Mouse (Mus musculus): Measurements from ENCODE around the gene Hspb1.

The Hspb1 gene

GRCm38 (mm10) chr5:135911633-135912220 is 24.0 kb downstream of the Hspb1 start:
- peak; percentile 67 for DNase-seq (ENCODE audit: low spot score)

GRCm38 (mm10) chr5:135913201-135913600 is 25.5 kb downstream of the Hspb1 start:
- DNase-seq (ENCODE audit: low spot score) = peak; percentile 69

- DNase-seq (ENCODE audit: low spot score) = peak; percentile 98
Measured at GRCm38 (mm10) chr5:135914156-135914555, 26.4 kb downstream of the Hspb1 start.

- DNase-seq (ENCODE audit: low spot score) = peak; percentile 69
Measured at GRCm38 (mm10) chr5:135916051-135916565, 28.4 kb downstream of the Hspb1 start.

- DNase-seq (ENCODE audit: low spot score) = peak; percentile 87
Measured at GRCm38 (mm10) chr5:135916601-135917000, 28.9 kb downstream of the Hspb1 start.

GRCm38 (mm10) chr5:135917327-135918058 is 29.8 kb downstream of the Hspb1 start:
- peak; percentile 37 for DNase-seq (ENCODE audit: low spot score)

GRCm38 (mm10) chr5:135918059-135918437 is 30.3 kb downstream of the Hspb1 start:
- peak; percentile 21 for DNase-seq (ENCODE audit: low spot score)

- DNase-seq (ENCODE audit: low spot score) = no peak
Measured at GRCm38 (mm10) chr5:135918593-135918992, 30.9 kb downstream of the Hspb1 start.

- no peak for DNase-seq (ENCODE audit: low spot score)
Measured at GRCm38 (mm10) chr5:135919902-135920301, 32.2 kb downstream of the Hspb1 start.

GRCm38 (mm10) chr5:135923901-135924300 is 36.2 kb downstream of the Hspb1 start:
- peak; percentile 77 for DNase-seq (ENCODE audit: low spot score)

- no peak for DNase-seq (ENCODE audit: low spot score)
Measured at GRCm38 (mm10) chr5:135929685-135930424, 42.1 kb downstream of the Hspb1 start.

GRCm38 (mm10) chr5:135931526-135931925 is 43.8 kb downstream of the Hspb1 start:
- DNase-seq (ENCODE audit: low spot score) = no peak

GRCm38 (mm10) chr5:135932359-135932758 is 44.6 kb downstream of the Hspb1 start:
- no peak for DNase-seq (ENCODE audit: low spot score)

- no peak for DNase-seq (ENCODE audit: low spot score)
Measured at GRCm38 (mm10) chr5:135933222-135933899, 45.6 kb downstream of the Hspb1 start.

- DNase-seq (ENCODE audit: low spot score) = peak; percentile 66
Measured at GRCm38 (mm10) chr5:135933900-135934441, 46.3 kb downstream of the Hspb1 start.

- peak; percentile 97 for DNase-seq (ENCODE audit: low spot score)
Measured at GRCm38 (mm10) chr5:135934481-135935175, 46.9 kb downstream of the Hspb1 start, which contains the start of gene Ywhag. Ywhag (minus strand) TSS chr5:135934616.

GRCm38 (mm10) chr5:135935176-135935523 is 47.4 kb downstream of the Hspb1 start:
- DNase-seq (ENCODE audit: low spot score) = no peak

GRCm38 (mm10) chr5:135935641-135936190 is 48.0 kb downstream of the Hspb1 start:
- no peak for DNase-seq (ENCODE audit: low spot score)

All from adipocyte (in vitro differentiated cells).